Mouse (Mus musculus): ENCODE results near the gene Nptx2. TPM values are rescaled to one million over a fixed set of nuclear protein-coding genes. Genes with fewer than 3 reads are reported as not detected.

Gene Nptx2
- total RNA-seq, 2 experiments from 2014 or later = 0.27 to 0.58 TPM

- DNase-seq (ENCODE audit: low spot score in 2 of 2) = no peak
Measured at GRCm38 (mm10) chr5:144565739-144566138, 20.0 kb downstream of the Nptx2 start.

- DNase-seq (ENCODE audit: low spot score in 2 of 2) = no peak
Measured at GRCm38 (mm10) chr5:144585100-144585499, 39.4 kb downstream of the Nptx2 start.

- DNase-seq (ENCODE audit: low spot score in 2 of 2) = no peak
Measured at GRCm38 (mm10) chr5:144591248-144591880, 45.7 kb downstream of the Nptx2 start.

GRCm38 (mm10) chr5:144594796-144595195 is 49.1 kb downstream of the Nptx2 start:
- no peak for DNase-seq (ENCODE audit: low spot score in 2 of 2)

Other genes starting within 250 kb of the Nptx2 start
- 10 to 100 TPM in 1 of 2 experiments, 1 to 10 TPM in 1; 8.9 to 20.1 TPM for gene Baiap2l1, start 187.8 kb upstream of the Nptx2 start, total RNA-seq (2021)
- gene Tmem130, start 215.9 kb downstream of the Nptx2 start, total RNA-seq (2021) = 10 to 100 TPM; 33.3 to 37.7 TPM
- 10 to 100 TPM; 79.6 to 80.3 TPM for gene Trrap, start 221.8 kb downstream of the Nptx2 start, total RNA-seq (2021)